Mouse (Mus musculus) lung, postnatal 0 days (tissue): Measurements from ENCODE around the gene Chrng. TPM values are rescaled to one million over a fixed set of nuclear protein-coding genes. Genes with fewer than 3 reads are reported as not detected.

Experiments
- ATAC-seq: fragments of 200-750 bp; cut with Nextera tagmentation; 2 replicates; pipeline ENCODE4 v1.8.0; 2017; ENCODE audit warnings: moderate library complexity
- DNase-seq: peaks from one replicate; pipeline ENCODE4 v3.0.0-alpha.2; 2016; ENCODE audit warnings: low spot score
- H3K27ac ChIP-seq: fragments of 300-500 bp; sonication (generic); 2 replicates; pipeline ENCODE4 v1.5.1; 2014; ENCODE audit warnings: antibody characterized with exemption, mild to moderate bottlenecking, low read length, mixed read lengths
- H3K27me3 ChIP-seq: fragments of 300-500 bp; sonication (generic); replicated peaks from 2 replicates; pipeline ENCODE4 v1.6.1; 2014; ENCODE audit warnings: low read length, mixed read lengths; ENCODE audit not compliant: insufficient read depth
- H3K36me3 ChIP-seq: fragments of 300-500 bp; sonication (generic); 2 replicates; pipeline ENCODE4 v1.6.1; 2014; ENCODE audit warnings: low read length, mixed read lengths; ENCODE audit not compliant: insufficient read depth
- H3K4me1 ChIP-seq: fragments of 300-500 bp; sonication (generic); 2 replicates; pipeline ENCODE4 v1.6.1; 2014; ENCODE audit warnings: antibody characterized with exemption, low read depth, low read length, mixed read lengths; ENCODE audit not compliant: insufficient read depth
- H3K4me2 ChIP-seq: fragments of 300-500 bp; sonication (generic); replicated peaks from 2 replicates; pipeline ENCODE4 v1.6.1; 2014; ENCODE audit warnings: low read depth, mild to moderate bottlenecking, low read length, moderate library complexity, mixed read lengths
- H3K4me3 ChIP-seq: fragments of 300-500 bp; sonication (generic); 2 replicates; pipeline ENCODE4 v1.5.1; 2014; ENCODE audit warnings: low read depth, low read length
- H3K9ac ChIP-seq: fragments of 300-500 bp; sonication (generic); replicated peaks from 2 replicates; pipeline ENCODE4 v1.6.1; 2014; ENCODE audit warnings: low read depth, mild to moderate bottlenecking
- H3K9me3 ChIP-seq: fragments of 300-500 bp; sonication (generic); 2 replicates; pipeline ENCODE4 v1.6.1; 2016; ENCODE audit warnings: low read length, mixed read lengths
- CTCF ChIP-seq: IDR thresholded peaks from 2 replicates; pipeline ENCODE4 v1.5.1; 2016; ENCODE audit warnings: antibody characterized with exemption, mild to moderate bottlenecking
- EP300 ChIP-seq: IDR thresholded peaks from 2 replicates; pipeline ENCODE4 v1.6.1; 2016; ENCODE audit warnings: antibody characterized with exemption, mild to moderate bottlenecking, control low read depth
- WGBS: fragments of 180-500 bp; shearing (Covaris S2); extraction: QIAGEN DNeasy Blood & Tissue Kit; methylation state at CpG from one replicate; pipeline ENCODE4 v1.1.7; 2014; 5-methylcytosine and 5-hydroxymethylcytosine counted together
- polyA plus RNA-seq: library from polyadenylated mRNA; unstranded; fragments of >200 nt; fragmentation: Nextera tagmentation; extraction: Ambion mirVana; gene quantifications from 2 replicates; pipeline ENCODE4 v1.2.1, GENCODE M21; 2015

The Chrng gene
- polyA plus RNA-seq, 1 experiment from 2014 or later = 0.04 TPM

DNA sequence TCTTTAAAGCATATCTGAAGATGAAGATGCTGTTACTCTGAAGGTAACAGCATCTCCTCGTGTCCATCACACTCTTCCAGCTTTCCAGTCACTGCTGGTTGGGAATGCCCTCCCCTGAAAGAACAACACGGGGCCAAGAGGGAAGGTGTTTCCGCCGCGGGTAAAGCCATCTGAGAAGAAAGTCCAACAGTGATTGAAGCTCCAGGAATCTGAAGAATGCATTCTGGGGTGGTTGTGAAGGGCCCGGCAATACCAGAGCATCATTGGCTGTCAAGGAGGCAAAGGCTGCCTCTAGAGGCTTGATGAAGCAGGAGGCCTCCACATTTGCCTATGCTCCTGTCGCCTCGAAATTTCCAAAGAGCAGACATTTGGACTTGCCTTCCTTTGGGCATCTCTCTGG, 34.6 kb downstream of the Chrng start:
- no peaks in the 10 kb centered on the region for H3K9me3 ChIP-seq
- DNase-seq = peak; percentile 39
- no peaks in the 10 kb centered on the region for H3K27me3 ChIP-seq
- H3K4me2 ChIP-seq = no peak overlapping the region
- no peak overlapping the region for H3K4me3 ChIP-seq
- no peak overlapping the region for H3K27ac ChIP-seq
- no peak for TF ChIP-seq EP300
- peak; percentile 17 for TF ChIP-seq CTCF
- 51% methylated on average over 8 of the region's 8 CpGs for WGBS
- H3K36me3 ChIP-seq = peaks cover 8% of the 10 kb centered on the region; the same call in 1 of the 2 replicates
- ATAC-seq = peak; percentile 37; the same call in 1 of the 2 replicates
- no peaks in the 10 kb centered on the region for H3K4me1 ChIP-seq
- no peak overlapping the region for H3K9ac ChIP-seq

DNA sequence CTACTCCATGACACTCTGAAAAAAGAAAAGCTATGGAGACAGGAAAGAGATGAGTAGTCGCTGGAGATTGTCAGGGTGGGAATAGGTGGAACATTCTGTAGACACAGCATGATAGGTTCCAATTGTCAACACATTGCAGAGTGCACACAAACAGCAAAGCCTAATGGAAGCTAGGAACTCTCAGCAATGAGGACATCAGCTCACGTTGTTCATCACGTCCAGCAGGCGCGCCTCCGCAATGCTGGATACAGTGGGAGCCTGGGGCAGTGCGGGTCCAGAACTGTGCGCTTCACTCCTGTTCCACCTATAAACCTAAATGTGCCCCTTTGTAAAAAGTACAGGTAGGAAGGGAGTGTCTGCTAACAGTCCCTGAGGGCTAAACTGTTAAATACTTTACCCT, 38.6 kb downstream of the Chrng start:
- Histone ChIP-seq H3K9ac (no peak overlapping the region), H3K27ac (no peak overlapping the region), H3K4me3 (no peak overlapping the region), H3K27me3 (no peaks in the 10 kb centered on the region), H3K9me3 (no peaks in the 10 kb centered on the region), H3K4me2 (no peak overlapping the region), H3K36me3 (0 out of 2 replicates have a peak, but pooled peaks cover 5% of the 10 kb centered on the region), H3K4me1 (no peaks in the 10 kb centered on the region)
- TF ChIP-seq CTCF (no peak), EP300 (no peak)
- WGBS = 89% methylated on average over 8 of the region's 8 CpGs
- DNase-seq = no peak
- no peak for ATAC-seq

DNA sequence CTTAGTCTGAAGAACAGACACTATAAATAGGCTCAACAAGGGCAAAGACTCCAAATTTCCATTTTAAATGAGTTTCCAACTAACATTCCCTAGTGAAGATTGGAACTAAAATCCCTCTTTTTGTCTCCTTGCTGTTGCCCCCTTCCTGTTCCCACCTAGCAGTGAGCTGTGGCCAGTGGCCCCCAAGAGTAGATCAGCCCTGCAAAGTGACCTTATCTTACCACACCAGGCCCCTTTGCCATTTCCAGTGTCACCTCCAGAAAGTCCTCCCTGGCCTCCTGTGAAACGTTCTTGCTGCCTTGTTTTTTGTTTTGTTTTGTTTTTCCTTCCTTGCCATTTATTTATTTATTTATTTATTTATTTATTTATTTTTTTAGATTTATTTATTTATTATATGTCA, 41.0 kb downstream of the Chrng start:
- no peak for TF ChIP-seq EP300
- no peak for TF ChIP-seq CTCF
- WGBS = 24% methylated on average over 1 of the region's 1 CpGs

GRCm38 (mm10) chr1:87245929-87246815, 41.7 kb downstream of the Chrng start:
- H3K27ac ChIP-seq = no peak overlapping the region
- peak; percentile 67 for DNase-seq
- no peaks in the 10 kb centered on the region for H3K4me1 ChIP-seq
- ATAC-seq = peak; percentile 80
- H3K4me3 ChIP-seq = no peak overlapping the region
- H3K4me2 ChIP-seq = no peak overlapping the region
- WGBS = 26% methylated on average over 22 of the region's 22 CpGs
- H3K9ac ChIP-seq = no peak overlapping the region
- H3K27me3 ChIP-seq = no peaks in the 10 kb centered on the region
- H3K36me3 ChIP-seq = no peaks in the 10 kb centered on the region
- TF ChIP-seq CTCF (peak; percentile 90), EP300 (no peak)
- no peaks in the 10 kb centered on the region for H3K9me3 ChIP-seq

More for the DNA sequence above, 41.0 kb downstream of the Chrng start:
- Histone ChIP-seq H3K27ac (no peak overlapping the region), H3K27me3 (no peaks in the 10 kb centered on the region), H3K9me3 (no peaks in the 10 kb centered on the region), H3K9ac (no peak overlapping the region), H3K4me1 (no peaks in the 10 kb centered on the region), H3K4me3 (no peak overlapping the region), H3K4me2 (no peak overlapping the region), H3K36me3 (no peaks in the 10 kb centered on the region)
- no peak for DNase-seq
- no peak for ATAC-seq

GRCm38 (mm10) chr1:87252040-87252609, 47.7 kb downstream of the Chrng start:
- Histone ChIP-seq H3K27ac (no peak overlapping the region), H3K27me3 (no peaks in the 10 kb centered on the region), H3K9ac (no peak overlapping the region), H3K36me3 (no peaks in the 10 kb centered on the region), H3K9me3 (no peaks in the 10 kb centered on the region), H3K4me2 (no peak overlapping the region), H3K4me3 (no peak overlapping the region), H3K4me1 (no peaks in the 10 kb centered on the region)
- ATAC-seq = no peak
- DNase-seq = no peak
- 54% methylated on average over 5 of the region's 5 CpGs for WGBS
- no peak for TF ChIP-seq CTCF
- TF ChIP-seq EP300 = no peak

DNA sequence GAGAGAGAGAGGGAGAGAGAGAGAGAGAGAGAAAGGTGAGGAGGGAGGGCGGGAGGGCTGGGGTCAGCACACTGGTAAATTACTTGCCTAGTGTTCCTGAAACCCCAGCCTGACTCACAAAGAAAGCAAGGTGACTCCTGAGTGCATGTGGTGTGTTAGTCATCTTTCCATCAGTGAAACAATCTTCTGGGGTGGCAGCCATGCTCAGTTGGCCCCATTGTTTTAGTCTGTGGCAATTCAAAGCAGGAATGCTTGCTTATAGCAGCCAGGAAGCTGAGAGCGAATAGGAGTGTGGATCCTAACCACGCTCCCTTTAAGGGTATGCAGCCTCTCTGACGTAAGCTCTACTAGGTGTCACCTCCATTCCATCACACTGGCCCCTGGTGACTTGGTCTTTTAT, 50.7 kb downstream of the Chrng start:
- ATAC-seq = no peak
- DNase-seq = no peak

More for the DNA sequence above, 50.7 kb downstream of the Chrng start:
- 49% methylated on average over 4 of the region's 4 CpGs for WGBS
- no peaks in the 10 kb centered on the region for H3K9me3 ChIP-seq
- no peak overlapping the region for H3K4me3 ChIP-seq
- H3K4me2 ChIP-seq = no peak overlapping the region
- no peaks in the 10 kb centered on the region for H3K36me3 ChIP-seq
- H3K27ac ChIP-seq = no peak overlapping the region
- TF ChIP-seq EP300 = no peak
- H3K27me3 ChIP-seq = peaks cover 17% of the 10 kb centered on the region
- no peak overlapping the region for H3K9ac ChIP-seq
- H3K4me1 ChIP-seq = no peaks in the 10 kb centered on the region
